Mouse (Mus musculus) adrenal gland, adult (tissue): ENCODE data around the gene Wdr44.
"Not testable (repeated sequence)": the region's sequence is repeated elsewhere in the genome, so short reads cannot be mapped to it uniquely, and the experiment has no call there.

Experiments used
- DNase-seq, 2 experiments: peaks; one replicate each; pipeline ENCODE4 v3.0.0; 2022 to 2023; ENCODE audit warnings: low spot score in 1 of 2; ENCODE audit not compliant: inconsistent age in 2 of 2

Gene Wdr44

GRCm38 (mm10) chrX:23833784-23834183 is 140.9 kb downstream of the Wdr44 start:
- not testable (repeated sequence) for DNase-seq

GRCm38 (mm10) chrX:23840921-23841320 is 148.1 kb downstream of the Wdr44 start:
- DNase-seq: no peak
